Mouse (Mus musculus) embryonic facial prominence, embryonic 11.5 days (tissue): ENCODE data around the gene Fthl17b. TPM values are rescaled to one million over a fixed set of nuclear protein-coding genes. Genes with fewer than 3 reads are reported as not detected.

Experiments used
- ATAC-seq: fragments of 200-750 bp; cut with Nextera tagmentation; replicated peaks from 2 replicates; pipeline ENCODE4 v1.8.0; 2017; ENCODE audit warnings: low read depth; ENCODE audit not compliant: insufficient number of reproducible peaks, low FRiP score, low TSS enrichment
- DNase-seq: peaks from one replicate; pipeline ENCODE4 v3.0.0-alpha.2; 2015; ENCODE audit warnings: low spot score
- H3K27ac ChIP-seq: fragments of 300-500 bp; sonication (generic); replicated peaks from 2 replicates; pipeline ENCODE4 v1.5.1; 2014; ENCODE audit warnings: mild to moderate bottlenecking, low read depth, low read length, control low read depth
- H3K27me3 ChIP-seq: fragments of 300-500 bp; sonication (generic); 2 replicates; pipeline ENCODE4 v1.6.1; 2014; ENCODE audit warnings: mild to moderate bottlenecking, low read length, moderate library complexity, mixed read lengths; ENCODE audit not compliant: control insufficient read depth, insufficient read depth
- H3K36me3 ChIP-seq: fragments of 300-500 bp; sonication (generic); replicated peaks from 2 replicates; pipeline ENCODE4 v1.6.1; 2014; ENCODE audit warnings: low read depth, mild to moderate bottlenecking, low read length, moderate library complexity, mixed read lengths; ENCODE audit not compliant: control insufficient read depth, insufficient read depth
- H3K4me1 ChIP-seq: fragments of 300-500 bp; sonication (generic); 2 replicates; pipeline ENCODE4 v1.6.1; 2014; ENCODE audit warnings: low read length, mixed read lengths; ENCODE audit not compliant: control insufficient read depth, insufficient read depth
- H3K4me2 ChIP-seq: fragments of 300-500 bp; sonication (generic); 2 replicates; pipeline ENCODE4 v1.6.1; 2014; ENCODE audit warnings: low read depth, mild to moderate bottlenecking, control low read depth, low read length, moderate library complexity
- H3K4me3 ChIP-seq: fragments of 300-500 bp; sonication (generic); 2 replicates; pipeline ENCODE4 v1.5.1; 2014; ENCODE audit warnings: low read depth, low read length, control low read depth
- H3K9ac ChIP-seq: fragments of 300-500 bp; sonication (generic); replicated peaks from 2 replicates; pipeline ENCODE4 v1.6.1; 2014; ENCODE audit warnings: mild to moderate bottlenecking, control low read depth, low read length
- H3K9me3 ChIP-seq: fragments of 300-500 bp; sonication (generic); replicated peaks from 2 replicates; pipeline ENCODE4 v1.6.1; 2016; ENCODE audit warnings: mild to moderate bottlenecking, low read length, inconsistent platforms, mixed read lengths; ENCODE audit not compliant: control insufficient read depth
- WGBS: fragments of 180-500 bp; shearing (Covaris S2); extraction: QIAGEN DNeasy Blood & Tissue Kit; methylation state at CpG from one replicate; pipeline ENCODE4 v1.1.7; 2014; 5-methylcytosine and 5-hydroxymethylcytosine counted together
- polyA plus RNA-seq: library from polyadenylated mRNA; unstranded; fragments of >200 nt; fragmentation: Nextera tagmentation; extraction: Ambion mirVana; gene quantifications from 2 replicates; pipeline ENCODE4 v1.2.1, GENCODE M21; 2014

Gene Fthl17b
- polyA plus RNA-seq, 1 experiment from 2014 or later, result not detected

- no peaks in the 10 kb centered on the region for H3K27me3 ChIP-seq
- H3K27ac ChIP-seq, result no peak overlapping the region
- H3K4me3 ChIP-seq, result no peak overlapping the region
- 75% methylated on average over 4 of the region's 4 CpGs for WGBS
- no peaks in the 10 kb centered on the region for H3K36me3 ChIP-seq
- H3K9me3 ChIP-seq, result no peaks in the 10 kb centered on the region
- DNase-seq (no peak), ATAC-seq (no peak)
- no peak overlapping the region for H3K4me2 ChIP-seq
- no peak overlapping the region for H3K9ac ChIP-seq
- no peaks in the 10 kb centered on the region for H3K4me1 ChIP-seq
These were observed 41.7 kb downstream of the Fthl17b start for GRCm38 (mm10) chrX:8921080-8921479.

Other genes starting within 250 kb of the Fthl17b start
- gene Ssx9, start 214.5 kb downstream of the Fthl17b start, polyA plus RNA-seq, result not detected in 2 replicates
- gene Ssxb5, start 159.3 kb downstream of the Fthl17b start, polyA plus RNA-seq, result not detected in 2 replicates
- gene Gm6592, start 119.0 kb downstream of the Fthl17b start, polyA plus RNA-seq, result not detected in 2 replicates
- not detected in 2 replicates for gene Gm5751, start 88.7 kb downstream of the Fthl17b start, polyA plus RNA-seq
- 5.5 and 5.8 TPM in 2 replicates for gene B630019K06Rik, start 70.6 kb downstream of the Fthl17b start, polyA plus RNA-seq
- gene Fthl17c, start 13.6 kb upstream of the Fthl17b start, polyA plus RNA-seq, result not detected in 2 replicates
- not detected in 2 replicates for gene Fthl17d, start 23.8 kb upstream of the Fthl17b start, polyA plus RNA-seq
- gene Fthl17e, start 70.5 kb upstream of the Fthl17b start, polyA plus RNA-seq, result not detected in 2 replicates
- gene Fthl17f, start 100.0 kb upstream of the Fthl17b start, polyA plus RNA-seq, result not detected in 2 replicates
- gene 4930402K13Rik, start 141.6 kb upstream of the Fthl17b start, polyA plus RNA-seq, result not detected in 2 replicates
- 0.29 and 0.50 TPM in 2 replicates for gene Lancl3, start 236.9 kb upstream of the Fthl17b start, polyA plus RNA-seq